Comparison of ENCODE assay signal across 8 mouse cellular contexts in the genomic region with DNA sequence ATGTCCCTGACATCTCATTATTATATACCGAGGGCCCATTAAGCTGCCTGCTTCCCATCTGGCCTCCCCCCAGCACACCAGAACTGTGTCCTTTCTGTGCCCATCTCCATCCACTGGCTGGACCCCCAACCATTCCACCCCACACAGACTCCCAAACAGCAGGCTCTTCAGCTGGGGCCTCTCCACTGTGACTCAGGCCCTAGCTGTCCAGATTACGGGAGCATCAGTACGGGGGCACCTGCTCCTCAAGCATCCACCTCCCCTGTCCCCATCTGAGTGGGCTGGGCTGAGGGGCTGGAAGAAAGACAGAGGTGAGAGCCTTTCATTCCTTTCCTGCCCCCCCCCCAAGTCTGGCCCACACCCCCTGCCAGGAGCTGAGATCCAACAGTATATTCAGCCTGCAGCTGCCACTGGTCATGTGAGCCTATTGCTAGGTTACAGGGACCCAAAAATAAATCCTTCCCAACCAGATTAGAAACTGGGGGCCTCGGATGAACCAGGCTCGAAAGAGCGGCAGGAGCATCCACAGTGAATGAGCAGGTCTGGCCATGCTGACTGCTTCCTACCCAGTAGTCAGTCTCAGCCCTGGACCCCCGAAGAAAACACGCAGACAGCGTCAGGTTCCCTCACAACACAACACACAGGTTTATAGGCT. TPM values are rescaled to one million over a fixed set of nuclear protein-coding genes. Genes with fewer than 3 reads are reported as not detected.
DNase-seq lines count a peak whose midpoint lies in the region; ATAC-seq lines count a peak whose summit lies in the region.

No protein-coding gene starts in this region.

- no peak overlapping the region for H3K4me2 ChIP-seq in embryonic facial prominence, embryonic 14.5 days (ENCODE audit: low read depth, low read length)
- H3K4me2 ChIP-seq in neural tube, embryonic 14.5 days (ENCODE audit: low read depth, low read length) = no peak overlapping the region

- WGBS in embryonic facial prominence, embryonic 14.5 days = 66% methylated on average over 9 of the region's 9 CpGs
- 46% methylated on average over 9 of the region's 9 CpGs for WGBS in neural tube, embryonic 14.5 days

- peak; percentile 29 for DNase-seq in embryonic facial prominence, embryonic 14.5 days (ENCODE audit: low spot score)
- peak; percentile 53 to 68 for DNase-seq in frontal cortex, postnatal 10 days (ENCODE audit: low spot score in 2 of 2)
- peak; percentile 61 to 72 for DNase-seq in layer of hippocampus, adult 8-10 months (ENCODE audit: low spot score in 2 of 2)
- no peak for DNase-seq in cerebellum, adult 11-12 months
- DNase-seq in spleen, adult 12 weeks (ENCODE audit: low spot score) = no peak
- no peak for DNase-seq in adipocyte (ENCODE audit: low spot score)
- no peak for DNase-seq in testis, postnatal 14 days (ENCODE audit: low spot score)

- H3K4me1 ChIP-seq in embryonic facial prominence, embryonic 14.5 days (ENCODE audit: control insufficient read depth, insufficient read depth, low read length) = no peaks in the 10 kb centered on the region
- peaks cover 9% of the 10 kb centered on the region; the same call in 1 of the 2 replicates for H3K4me1 ChIP-seq in neural tube, embryonic 14.5 days (ENCODE audit: control insufficient read depth, insufficient read depth, low read length)

- no peaks in the 10 kb centered on the region for H3K36me3 ChIP-seq in embryonic facial prominence, embryonic 14.5 days (ENCODE audit: control insufficient read depth, insufficient read depth, low read length)
- H3K36me3 ChIP-seq in neural tube, embryonic 14.5 days (ENCODE audit: control insufficient read depth, insufficient read depth, low read length) = no peaks in the 10 kb centered on the region

- H3K27ac ChIP-seq in embryonic facial prominence, embryonic 14.5 days (replicated peaks; ENCODE audit: low read depth, low read length) = no peak overlapping the region
- peak overlapping the region; percentile 66 for H3K27ac ChIP-seq in neural tube, embryonic 14.5 days (ENCODE audit: low read depth, low read length)

- H3K9ac ChIP-seq in embryonic facial prominence, embryonic 14.5 days (ENCODE audit: low read depth, low read length) = 0 out of 2 replicates have a peak overlapping the region, but pooled peaks have one; percentile 27
- H3K9ac ChIP-seq in neural tube, embryonic 14.5 days (replicated peaks; ENCODE audit: low read depth, low read length) = 0 out of 2 replicates have a peak overlapping the region, but pooled peaks have one; percentile 16

- no peaks in the 10 kb centered on the region for H3K27me3 ChIP-seq in embryonic facial prominence, embryonic 14.5 days (replicated peaks; ENCODE audit: control insufficient read depth, insufficient read depth, low read length)
- H3K27me3 ChIP-seq in neural tube, embryonic 14.5 days (ENCODE audit: control insufficient read depth, insufficient read depth, low read length) = no peaks in the 10 kb centered on the region

- H3K9me3 ChIP-seq in embryonic facial prominence, embryonic 14.5 days (ENCODE audit: control insufficient read depth, low read length) = no peaks in the 10 kb centered on the region
- no peaks in the 10 kb centered on the region for H3K9me3 ChIP-seq in neural tube, embryonic 14.5 days (ENCODE audit: control insufficient read depth, low read length)

- peak; percentile 51 for ATAC-seq in embryonic facial prominence, embryonic 14.5 days (ENCODE audit: low read depth)
- ATAC-seq in neural tube, embryonic 14.5 days (ENCODE audit: low read depth) = peak; percentile 42; the same call in 1 of the 2 replicates

- no peak overlapping the region for H3K4me3 ChIP-seq in embryonic facial prominence, embryonic 14.5 days (ENCODE audit: low read depth, low read length)
- H3K4me3 ChIP-seq in neural tube, embryonic 14.5 days (ENCODE audit: low read depth, low read length) = no peak overlapping the region

RNA-seq across cellular contexts. Expression of gene Gpr61, which starts 3.8 kb away (rescaled TPM):
- 0.42 and 0.45 TPM in 2 replicates for polyA plus RNA-seq in embryonic facial prominence, embryonic 14.5 days (2014; fragmentation: Nextera tagmentation; extraction: Ambion mirVana)
- total RNA-seq in layer of hippocampus, adult 8-10 months (2022) = 10 to 100 TPM; 15.8 to 17.2 (median 17.0) TPM
- polyA plus RNA-seq in neural tube, embryonic 14.5 days (2014; fragmentation: Nextera tagmentation; extraction: Ambion mirVana) = 2.7 and 4.5 TPM in 2 replicates

RNA-seq across cellular contexts. Expression of gene Gnai3, which starts 12.6 kb away (rescaled TPM):
- polyA plus RNA-seq in embryonic facial prominence, embryonic 14.5 days (2014; fragmentation: Nextera tagmentation; extraction: Ambion mirVana) = 157 and 172 TPM in 2 replicates
- total RNA-seq in layer of hippocampus, adult 8-10 months (2022) = 10 to 100 TPM; 27.5 to 31.1 (median 30.1) TPM
- polyA plus RNA-seq in neural tube, embryonic 14.5 days (2014; fragmentation: Nextera tagmentation; extraction: Ambion mirVana) = 108 and 141 TPM in 2 replicates

RNA-seq across cellular contexts. Expression of gene Amigo1, which starts 27.6 kb away (rescaled TPM):
- 5.1 and 5.3 TPM in 2 replicates for polyA plus RNA-seq in embryonic facial prominence, embryonic 14.5 days (2014; fragmentation: Nextera tagmentation; extraction: Ambion mirVana)
- total RNA-seq in layer of hippocampus, adult 8-10 months (2022) = 10 to 100 TPM; 61.9 to 71.8 (median 68.3) TPM
- 11.2 TPM in 2 replicates for polyA plus RNA-seq in neural tube, embryonic 14.5 days (2014; fragmentation: Nextera tagmentation; extraction: Ambion mirVana)

RNA-seq across cellular contexts. Expression of gene Cyb561d1, which starts 42.5 kb away (rescaled TPM):
- polyA plus RNA-seq in embryonic facial prominence, embryonic 14.5 days (2014; fragmentation: Nextera tagmentation; extraction: Ambion mirVana) = 1.9 and 2.7 TPM in 2 replicates
- total RNA-seq in layer of hippocampus, adult 8-10 months (2022) = 10 to 100 TPM; 15.7 to 21.2 (median 18.9) TPM
- 2.0 and 2.3 TPM in 2 replicates for polyA plus RNA-seq in neural tube, embryonic 14.5 days (2014; fragmentation: Nextera tagmentation; extraction: Ambion mirVana)

RNA-seq across cellular contexts. Expression of gene Atxn7l2, which starts 52.2 kb away (rescaled TPM):
- polyA plus RNA-seq in embryonic facial prominence, embryonic 14.5 days (2014; fragmentation: Nextera tagmentation; extraction: Ambion mirVana) = 15.6 and 20.2 TPM in 2 replicates
- total RNA-seq in layer of hippocampus, adult 8-10 months (2022) = 10 to 100 TPM; 23.1 to 36.3 (median 29.6) TPM
- polyA plus RNA-seq in neural tube, embryonic 14.5 days (2014; fragmentation: Nextera tagmentation; extraction: Ambion mirVana) = 22.0 and 24.0 TPM in 2 replicates

Comparison
In these comparisons a context has a peak if more than half of its experiments do, and no peak if none do; other contexts are left out.
1. DNase-seq: peak in embryonic facial prominence, embryonic 14.5 days (single experiment), frontal cortex, postnatal 10 days (2 of 2) and layer of hippocampus, adult 8-10 months (2 of 2); none in cerebellum, adult 11-12 months (single experiment), spleen, adult 12 weeks (single experiment), adipocyte (single experiment) and testis, postnatal 14 days (single experiment).